Mouse (Mus musculus) retina, embryonic 14.5 days (tissue): ENCODE measurements around the gene Palld.

ENCODE experiments used
- DNase-seq: peaks from one replicate; pipeline ENCODE4 v3.0.0-alpha.2; 2015; ENCODE audit warnings: low spot score

Gene Palld

GRCm38 (mm10) chr8:61500914-61501313 is 401.6 kb downstream of the Palld start:
- no peak for DNase-seq

GRCm38 (mm10) chr8:61499035-61499434 is 403.5 kb downstream of the Palld start:
- peak; percentile 71 for DNase-seq

- DNase-seq: no peak
These were observed 405.4 kb downstream of the Palld start for GRCm38 (mm10) chr8:61497110-61497509.

- DNase-seq: no peak
These were observed 413.9 kb downstream of the Palld start for GRCm38 (mm10) chr8:61488631-61489030.

- peak; percentile 97 for DNase-seq
These were observed 414.8 kb downstream of the Palld start, which contains the start of gene Cbr4 for GRCm38 (mm10) chr8:61487597-61488156. Cbr4 (plus strand) TSS chr8:61487734.

GRCm38 (mm10) chr8:61486923-61487529 is 415.5 kb downstream of the Palld start:
- no peak for DNase-seq

GRCm38 (mm10) chr8:61480260-61480967 is 422.1 kb downstream of the Palld start:
- DNase-seq: no peak

- peak; percentile 68 for DNase-seq
These were observed 422.8 kb downstream of the Palld start for GRCm38 (mm10) chr8:61479506-61480214.

GRCm38 (mm10) chr8:61478793-61479192 is 423.7 kb downstream of the Palld start:
- no peak for DNase-seq

GRCm38 (mm10) chr8:61478150-61478549 is 424.3 kb downstream of the Palld start:
- no peak for DNase-seq

GRCm38 (mm10) chr8:61476160-61476559 is 426.3 kb downstream of the Palld start:
- DNase-seq: no peak

GRCm38 (mm10) chr8:61475251-61475673 is 427.2 kb downstream of the Palld start:
- DNase-seq: no peak

- DNase-seq: no peak
These were observed 432.3 kb downstream of the Palld start for GRCm38 (mm10) chr8:61470213-61470612.

GRCm38 (mm10) chr8:61467553-61467815 is 435.0 kb downstream of the Palld start:
- no peak for DNase-seq

GRCm38 (mm10) chr8:61466696-61467552 is 435.6 kb downstream of the Palld start:
- no peak for DNase-seq

GRCm38 (mm10) chr8:61464393-61464792 is 438.1 kb downstream of the Palld start:
- DNase-seq: no peak

GRCm38 (mm10) chr8:61462221-61462620 is 440.3 kb downstream of the Palld start:
- DNase-seq: no peak
